21 mouse cellular contexts compared by ENCODE assay signal in the genomic region with DNA sequence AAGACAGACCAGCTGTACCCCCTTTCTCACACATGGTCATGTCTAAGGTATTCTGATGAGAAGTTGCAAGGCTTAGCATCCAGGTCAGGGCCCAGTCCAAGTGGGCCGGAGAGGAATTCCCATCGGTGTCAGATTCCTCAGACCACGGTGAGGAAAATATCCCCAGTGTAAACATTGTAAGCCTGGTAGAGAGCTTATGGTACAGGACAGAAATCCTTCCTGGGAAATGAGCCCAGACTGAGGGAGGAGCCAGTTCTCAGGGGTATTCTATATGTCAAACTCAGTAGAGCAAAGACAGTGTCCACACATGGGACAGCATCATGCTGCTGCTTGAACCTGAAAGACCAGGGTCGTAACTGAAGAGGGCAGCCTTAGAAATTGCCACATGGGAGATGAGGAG.
"Had no signal": no experiment of that assay in that cellular context is flagged by ENCODE, and none has a peak within 500 bp of the region (broad histone marks: within the 10 kb centered on the region; RNA-seq: fewer than 3 reads in every experiment).

No protein-coding gene starts in this region.

- H3K9ac ChIP-seq: intestine, embryonic 15.5 days; limb, embryonic 12.5 days; liver, embryonic 12.5 days; liver, embryonic 15.5 days; lung, embryonic 15.5 days; neural tube, embryonic 12.5 days; neural tube, embryonic 15.5 days had no signal

- DNase-seq: kidney, adult 2 months; layer of hippocampus, postnatal 36 days; liver; lung, adult 18-20 months; lung, postnatal 10 days; lung, postnatal 4 days; midbrain, embryonic 14.5 days; right cerebral cortex, adult 18-20 months; right cerebral cortex, postnatal 14 days; right cerebral cortex, postnatal 4 days; thymus, adult 18-20 months; thymus, postnatal 36 days had no signal

- H3K27ac ChIP-seq: intestine, embryonic 15.5 days; left cerebral cortex, adult 2 months; limb, embryonic 12.5 days; liver, embryonic 12.5 days; liver, embryonic 15.5 days; lung, embryonic 15.5 days; neural tube, embryonic 12.5 days; neural tube, embryonic 15.5 days had no signal

- H3K36me3 ChIP-seq: intestine, embryonic 15.5 days; limb, embryonic 12.5 days; liver, embryonic 12.5 days; liver, embryonic 15.5 days; lung, embryonic 15.5 days; neural tube, embryonic 12.5 days; neural tube, embryonic 15.5 days had no signal

- H3K27me3 ChIP-seq: intestine, embryonic 15.5 days; lung, embryonic 15.5 days; neural tube, embryonic 12.5 days; neural tube, embryonic 15.5 days had no signal

- H3K4me1 ChIP-seq: intestine, embryonic 15.5 days; liver, embryonic 12.5 days; liver, embryonic 15.5 days; lung, embryonic 15.5 days; neural tube, embryonic 15.5 days had no signal

- ATAC-seq: intestine, embryonic 15.5 days; liver, embryonic 12.5 days had no signal

- H3K4me2 ChIP-seq: intestine, embryonic 15.5 days; limb, embryonic 12.5 days; liver, embryonic 12.5 days; liver, embryonic 15.5 days; lung, embryonic 15.5 days; midbrain, embryonic 11.5 days; neural tube, embryonic 12.5 days; neural tube, embryonic 15.5 days had no signal

- H3K9me3 ChIP-seq: intestine, embryonic 15.5 days; limb, embryonic 12.5 days; liver, embryonic 12.5 days; liver, embryonic 15.5 days; lung, embryonic 15.5 days; neural tube, embryonic 12.5 days; neural tube, embryonic 15.5 days had no signal

- H3K4me3 ChIP-seq: intestine, embryonic 15.5 days; left cerebral cortex, adult 2 months; limb, embryonic 12.5 days; liver, embryonic 12.5 days; liver, embryonic 15.5 days; lung, embryonic 15.5 days; neural tube, embryonic 12.5 days; neural tube, embryonic 15.5 days had no signal
